Mouse (Mus musculus) heart, embryonic 15.5 days (tissue): ENCODE measurements at regions not wholly inside any gene's neighbourhood (a gene's known extent, or its start where the extent isn't known, plus 50 kb on each side); places are given as distances from the start of the nearest gene placed in this dataset.
"Not testable (repeated sequence)": the region's sequence is repeated elsewhere in the genome, so short reads cannot be mapped to it uniquely, and the experiment has no call there.

ENCODE experiments used
- ATAC-seq: fragments of 200-750 bp; cut with Nextera tagmentation; replicated peaks from 2 replicates; pipeline ENCODE4 v1.8.0; 2017; ENCODE audit warnings: low read depth, moderate TSS enrichment; ENCODE audit not compliant: insufficient number of reproducible peaks, insufficient read depth, low FRiP score
- H3K27ac ChIP-seq: fragments of 300-500 bp; sonication (generic); 2 replicates; pipeline ENCODE4 v1.5.1; 2015; ENCODE audit warnings: mild to moderate bottlenecking, inconsistent platforms
- H3K27me3 ChIP-seq: fragments of 300-500 bp; sonication (generic); 2 replicates; pipeline ENCODE4 v1.6.1; 2015; ENCODE audit warnings: inconsistent platforms
- H3K36me3 ChIP-seq: fragments of 300-500 bp; sonication (generic); 2 replicates; pipeline ENCODE4 v1.6.1; 2015; ENCODE audit warnings: mild to moderate bottlenecking, inconsistent platforms
- H3K4me1 ChIP-seq: fragments of 300-500 bp; sonication (generic); replicated peaks from 2 replicates; pipeline ENCODE4 v1.6.1; 2015; ENCODE audit warnings: inconsistent platforms
- H3K4me2 ChIP-seq: fragments of 300-500 bp; sonication (generic); 2 replicates; pipeline ENCODE4 v1.6.1; 2015; ENCODE audit warnings: inconsistent platforms, mild to moderate bottlenecking, moderate library complexity
- H3K4me3 ChIP-seq: fragments of 300-500 bp; sonication (generic); 2 replicates; pipeline ENCODE4 v1.5.1; 2015; ENCODE audit warnings: mild to moderate bottlenecking, inconsistent platforms
- H3K9ac ChIP-seq: fragments of 300-500 bp; sonication (generic); 2 replicates; pipeline ENCODE4 v1.6.1; 2015; ENCODE audit warnings: mild to moderate bottlenecking, inconsistent platforms
- H3K9me3 ChIP-seq: fragments of 300-500 bp; sonication (generic); replicated peaks from 2 replicates; pipeline ENCODE4 v1.6.1; 2016; ENCODE audit warnings: inconsistent platforms
- WGBS: fragments of 180-500 bp; shearing (Covaris S2); methylation state at CpG from one replicate; pipeline ENCODE4 v1.1.7; 2015; ENCODE audit warnings: mixed read lengths; 5-methylcytosine and 5-hydroxymethylcytosine counted together

- Histone ChIP-seq H3K4me2 (no peak overlapping the region), H3K27me3 (no peaks in the 10 kb centered on the region), H3K4me1 (0 out of 2 replicates have a peak, but pooled peaks cover 2% of the 10 kb centered on the region), H3K4me3 (no peak overlapping the region), H3K36me3 (no peaks in the 10 kb centered on the region), H3K9me3 (no peaks in the 10 kb centered on the region), H3K27ac (no peak overlapping the region), H3K9ac (no peak overlapping the region)
- no peak for ATAC-seq
- 68% methylated on average over 4 of the region's 4 CpGs for WGBS
Observed at GRCm38 (mm10) chr5:132975303-132975932, 432.3 kb upstream of the Auts2 start.

- 40% methylated on average over 3 of the region's 3 CpGs for WGBS
- Histone ChIP-seq H3K27ac (no peak overlapping the region), H3K36me3 (no peaks in the 10 kb centered on the region), H3K9ac (no peak overlapping the region), H3K9me3 (no peaks in the 10 kb centered on the region), H3K4me1 (0 out of 2 replicates have a peak, but pooled peaks cover 2% of the 10 kb centered on the region), H3K27me3 (no peaks in the 10 kb centered on the region), H3K4me2 (no peak overlapping the region), H3K4me3 (no peak overlapping the region)
- no peak for ATAC-seq
Observed at GRCm38 (mm10) chr5:132974876-132975275, 431.7 kb upstream of the Auts2 start.

GRCm38 (mm10) chr5:132971046-132971445 lies 427.9 kb upstream of the Auts2 start:
- H3K4me3 ChIP-seq, result no peak overlapping the region
- no peak overlapping the region for H3K4me2 ChIP-seq
- H3K27me3 ChIP-seq, result no peaks in the 10 kb centered on the region
- no peaks in the 10 kb centered on the region for H3K9me3 ChIP-seq
- 0 out of 2 replicates have a peak, but pooled peaks cover 2% of the 10 kb centered on the region for H3K4me1 ChIP-seq
- no peaks in the 10 kb centered on the region for H3K36me3 ChIP-seq
- H3K27ac ChIP-seq, result no peak overlapping the region
- ATAC-seq, result no peak
- 71% methylated on average over 7 of the region's 7 CpGs for WGBS
- no peak overlapping the region for H3K9ac ChIP-seq

- 65% methylated on average over 5 of the region's 5 CpGs for WGBS
- ATAC-seq, result no peak
- no peak overlapping the region for H3K4me2 ChIP-seq
- no peaks in the 10 kb centered on the region for H3K9me3 ChIP-seq
- no peaks in the 10 kb centered on the region for H3K36me3 ChIP-seq
- H3K4me1 ChIP-seq, result 0 out of 2 replicates have a peak, but pooled peaks cover 2% of the 10 kb centered on the region
- H3K4me3 ChIP-seq, result no peak overlapping the region
- no peak overlapping the region for H3K27ac ChIP-seq
- no peak overlapping the region for H3K9ac ChIP-seq
- no peaks in the 10 kb centered on the region for H3K27me3 ChIP-seq
Observed at GRCm38 (mm10) chr5:132969376-132969775, 426.2 kb upstream of the Auts2 start.

GRCm38 (mm10) chr5:132959901-132960300 lies 416.8 kb upstream of the Auts2 start:
- no peak for ATAC-seq
- Histone ChIP-seq H3K9ac (no peak overlapping the region), H3K9me3 (no peaks in the 10 kb centered on the region), H3K4me1 (0 out of 2 replicates have a peak, but pooled peaks cover 3% of the 10 kb centered on the region), H3K27ac (no peak overlapping the region), H3K4me3 (no peak overlapping the region), H3K27me3 (no peaks in the 10 kb centered on the region), H3K4me2 (no peak overlapping the region), H3K36me3 (no peaks in the 10 kb centered on the region)
- 76% methylated on average over 1 of the region's 1 CpGs for WGBS

- Histone ChIP-seq H3K4me3 (no peak overlapping the region), H3K36me3 (no peaks in the 10 kb centered on the region), H3K27me3 (no peaks in the 10 kb centered on the region), H3K4me2 (no peak overlapping the region), H3K27ac (no peak overlapping the region), H3K4me1 (0 out of 2 replicates have a peak, but pooled peaks cover 3% of the 10 kb centered on the region), H3K9ac (no peak overlapping the region), H3K9me3 (no peaks in the 10 kb centered on the region)
- WGBS, result 37% methylated on average over 5 of the region's 5 CpGs
- no peak for ATAC-seq
Observed at GRCm38 (mm10) chr5:132956184-132956583, 413.0 kb upstream of the Auts2 start.

GRCm38 (mm10) chr5:132955051-132955450 lies 411.9 kb upstream of the Auts2 start:
- Histone ChIP-seq H3K27me3 (no peaks in the 10 kb centered on the region), H3K9ac (no peak overlapping the region), H3K4me2 (no peak overlapping the region), H3K36me3 (no peaks in the 10 kb centered on the region), H3K4me3 (no peak overlapping the region), H3K9me3 (no peaks in the 10 kb centered on the region), H3K27ac (no peak overlapping the region), H3K4me1 (0 out of 2 replicates have a peak, but pooled peaks cover 3% of the 10 kb centered on the region)
- 87% methylated on average over 8 of the region's 8 CpGs for WGBS
- ATAC-seq, result no peak

GRCm38 (mm10) chr5:132933439-132933980 lies 390.4 kb upstream of the Auts2 start:
- H3K9me3 ChIP-seq, result no peaks in the 10 kb centered on the region
- H3K9ac ChIP-seq, result no peak overlapping the region
- no peak overlapping the region for H3K4me2 ChIP-seq
- ATAC-seq, result no peak
- H3K4me1 ChIP-seq, result no peaks in the 10 kb centered on the region
- H3K27me3 ChIP-seq, result no peaks in the 10 kb centered on the region
- no peak overlapping the region for H3K4me3 ChIP-seq
- 58% methylated on average over 9 of the region's 9 CpGs for WGBS
- no peak overlapping the region for H3K27ac ChIP-seq
- H3K36me3 ChIP-seq, result no peaks in the 10 kb centered on the region

GRCm38 (mm10) chr5:132929955-132930354 lies 386.8 kb upstream of the Auts2 start:
- not testable (repeated sequence) for H3K27me3 ChIP-seq, H3K4me3 ChIP-seq, H3K9ac ChIP-seq, H3K9me3 ChIP-seq, H3K4me1 ChIP-seq, H3K36me3 ChIP-seq, H3K27ac ChIP-seq, H3K4me2 ChIP-seq, ATAC-seq
- WGBS, result 83% methylated on average over 12 of the region's 12 CpGs

- H3K4me3 ChIP-seq, result no peak overlapping the region
- no peak overlapping the region for H3K4me2 ChIP-seq
- WGBS, result 20% methylated on average over 4 of the region's 4 CpGs
- no peaks in the 10 kb centered on the region for H3K36me3 ChIP-seq
- no peak for ATAC-seq
- no peak overlapping the region for H3K27ac ChIP-seq
- no peaks in the 10 kb centered on the region for H3K4me1 ChIP-seq
- H3K9ac ChIP-seq, result no peak overlapping the region
- H3K9me3 ChIP-seq, result no peaks in the 10 kb centered on the region
- H3K27me3 ChIP-seq, result no peaks in the 10 kb centered on the region
Observed at GRCm38 (mm10) chr5:132923365-132923764, 380.2 kb upstream of the Auts2 start.

GRCm38 (mm10) chr5:132909056-132909455 lies 365.9 kb upstream of the Auts2 start:
- Histone ChIP-seq H3K27ac (no peak overlapping the region), H3K9me3 (no peaks in the 10 kb centered on the region), H3K4me3 (no peak overlapping the region), H3K4me2 (no peak overlapping the region), H3K36me3 (no peaks in the 10 kb centered on the region), H3K4me1 (no peaks in the 10 kb centered on the region), H3K9ac (no peak overlapping the region), H3K27me3 (no peaks in the 10 kb centered on the region; the same call in 1 of the 2 replicates)
- 63% methylated on average over 2 of the region's 2 CpGs for WGBS
- ATAC-seq, result no peak

- no peak overlapping the region for H3K4me3 ChIP-seq
- no peak overlapping the region for H3K9ac ChIP-seq
- no peak overlapping the region for H3K27ac ChIP-seq
- no peak overlapping the region for H3K4me2 ChIP-seq
- 78% methylated on average over 8 of the region's 8 CpGs for WGBS
- H3K9me3 ChIP-seq, result no peaks in the 10 kb centered on the region
- H3K4me1 ChIP-seq, result no peaks in the 10 kb centered on the region
- no peaks in the 10 kb centered on the region; the same call in 1 of the 2 replicates for H3K27me3 ChIP-seq
- H3K36me3 ChIP-seq, result no peaks in the 10 kb centered on the region
- no peak for ATAC-seq
Observed at GRCm38 (mm10) chr5:132908220-132908619, 365.1 kb upstream of the Auts2 start.
